Mouse (Mus musculus) embryonic fibroblast, embryonic 13.5 days (primary cell): Measurements from ENCODE around the gene Scrn3. TPM values are rescaled to one million over a fixed set of nuclear protein-coding genes. Genes with fewer than 3 reads are reported as not detected.

Experiments
- H3K27ac ChIP-seq: 2 replicates; pipeline ENCODE4 v1.5.1; 2012; ENCODE audit warnings: low read length, control low read depth, inconsistent platforms; ENCODE audit not compliant: insufficient read depth
- H3K4me1 ChIP-seq: 2 replicates; pipeline ENCODE4 v1.6.1; 2011; ENCODE audit warnings: low read length; ENCODE audit not compliant: control insufficient read depth, insufficient read depth
- H3K4me3 ChIP-seq: 2 replicates; pipeline ENCODE4 v1.5.1; 2011; ENCODE audit warnings: mild to moderate bottlenecking, control low read depth, low read length; ENCODE audit not compliant: insufficient read depth
- CTCF ChIP-seq: IDR thresholded peaks from 2 replicates; pipeline ENCODE4 v1.5.1; 2011; ENCODE audit warnings: mild to moderate bottlenecking, control low read depth, low read length, moderate library complexity, borderline replicate concordance; ENCODE audit not compliant: insufficient read depth
- POLR2A ChIP-seq: IDR thresholded peaks from 2 replicates; pipeline ENCODE4 v1.6.1; 2011; ENCODE audit warnings: low read depth, mild to moderate bottlenecking, control low read depth, low read length, moderate library complexity
- polyA plus RNA-seq: library from polyadenylated mRNA; stranded (reverse); fragments of >200 nt; gene quantifications from 2 replicates; pipeline ENCODE4 v1.2.4, GENCODE M21; 2011; ENCODE audit warnings: low read depth; ENCODE audit not compliant: missing spikeins, insufficient read length

Scrn3 gene
- polyA plus RNA-seq, 1 experiment: 27.3 TPM

DNA sequence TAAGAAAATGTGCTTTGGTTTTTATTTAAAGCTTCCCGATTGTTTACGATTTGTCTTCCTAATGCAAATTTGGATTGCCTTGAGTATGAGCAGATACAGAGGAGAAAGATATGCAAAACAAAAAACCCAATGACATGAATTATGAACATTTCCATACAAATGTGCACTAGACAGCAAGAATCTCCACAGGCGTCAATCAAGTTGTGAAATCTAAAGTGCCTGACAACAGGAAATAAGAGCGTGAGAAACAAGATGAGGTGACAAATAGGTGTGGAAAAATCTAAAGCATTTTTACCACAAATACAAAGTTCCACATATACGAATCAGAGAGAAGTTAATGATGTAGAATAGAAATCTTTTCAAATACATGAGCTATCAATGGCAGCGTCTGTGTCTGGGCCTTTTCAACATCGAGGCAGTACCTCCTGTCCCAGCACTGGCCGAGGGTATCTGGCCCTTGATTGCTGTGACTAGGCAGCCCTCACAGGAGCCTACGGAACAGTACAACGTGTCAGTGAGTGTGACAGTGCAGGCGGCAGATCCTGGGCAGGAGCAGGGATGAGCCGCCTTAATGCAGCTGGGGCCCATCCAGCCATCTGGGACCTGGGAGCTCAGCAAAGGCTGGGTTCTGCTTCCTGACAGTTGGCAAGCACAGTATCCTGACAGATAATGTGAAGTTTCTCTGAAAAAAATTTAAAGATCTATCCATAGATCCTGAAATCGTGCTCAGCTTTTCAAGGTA, 34.1 kb downstream of the Scrn3 start:
- Histone ChIP-seq H3K4me3 (no peak overlapping the region), H3K4me1 (no peaks in the 10 kb centered on the region), H3K27ac (no peak overlapping the region)
- TF ChIP-seq POLR2A (no peak), CTCF (no peak)

DNA sequence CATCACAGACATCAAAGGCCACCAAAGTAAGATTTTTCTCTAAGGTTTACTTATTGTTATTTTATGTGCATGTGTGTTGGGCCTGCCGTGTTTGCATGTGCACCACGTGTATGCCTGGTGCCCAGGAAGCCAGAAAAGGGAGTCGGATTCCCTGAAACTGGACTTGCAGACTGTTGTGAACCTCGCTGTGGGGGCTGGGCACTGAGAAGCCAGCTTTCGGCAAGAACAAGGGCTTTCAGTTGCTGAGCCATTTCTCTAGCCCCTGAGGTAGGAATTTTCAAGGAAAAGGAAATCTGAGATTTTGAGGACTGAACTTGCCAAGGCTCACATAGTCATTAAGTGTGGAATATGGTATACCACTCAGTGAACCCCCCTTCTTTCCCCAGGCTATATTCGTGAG, 34.7 kb downstream of the Scrn3 start:
- Histone ChIP-seq H3K4me1 (no peaks in the 10 kb centered on the region), H3K27ac (no peak overlapping the region), H3K4me3 (no peak overlapping the region)
- no peak for TF ChIP-seq POLR2A
- no peak for TF ChIP-seq CTCF

DNA sequence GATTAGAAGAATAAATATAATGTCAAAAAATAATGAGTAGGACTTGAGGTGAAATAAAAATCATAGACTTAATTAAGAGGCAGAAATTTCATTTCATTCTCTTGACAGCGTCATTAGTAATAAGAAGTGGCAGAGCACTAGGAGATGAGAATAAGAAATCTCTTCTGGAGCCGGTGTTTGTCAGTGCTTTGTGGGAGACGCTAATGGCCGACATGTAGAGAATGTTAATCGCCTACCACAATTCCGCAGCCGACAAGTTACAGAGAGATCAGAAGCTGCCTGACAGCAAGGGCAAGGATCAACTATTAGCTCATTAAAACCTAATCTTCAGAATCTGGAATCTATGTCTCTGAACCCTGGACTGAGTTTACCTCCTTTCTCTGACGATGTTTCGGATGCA, 35.4 kb downstream of the Scrn3 start:
- no peaks in the 10 kb centered on the region for H3K4me1 ChIP-seq
- no peak for TF ChIP-seq CTCF
- no peak for TF ChIP-seq POLR2A
- no peak overlapping the region for H3K27ac ChIP-seq
- H3K4me3 ChIP-seq: no peak overlapping the region

DNA sequence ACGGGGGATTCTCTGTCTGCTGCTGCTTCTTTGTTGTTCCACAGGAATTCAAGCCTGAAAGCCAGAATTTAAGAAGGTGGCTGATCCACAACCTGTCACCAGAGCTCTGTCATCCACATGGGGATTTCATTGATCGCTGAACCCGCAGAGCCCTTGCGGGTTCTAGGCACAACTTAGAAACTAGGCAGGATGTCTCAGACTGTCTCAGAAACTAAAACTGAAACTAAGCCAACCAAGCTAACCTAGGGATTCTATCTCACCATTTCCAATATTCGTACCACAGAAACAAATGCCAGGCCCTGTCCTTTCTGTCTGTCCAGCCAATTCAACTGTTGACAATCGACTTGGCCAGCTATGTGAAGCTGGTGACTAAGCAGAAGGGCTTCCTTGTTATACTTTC, 35.8 kb downstream of the Scrn3 start:
- no peak overlapping the region for H3K27ac ChIP-seq
- no peaks in the 10 kb centered on the region for H3K4me1 ChIP-seq
- H3K4me3 ChIP-seq: no peak overlapping the region
- TF ChIP-seq POLR2A: no peak
- TF ChIP-seq CTCF: no peak

DNA sequence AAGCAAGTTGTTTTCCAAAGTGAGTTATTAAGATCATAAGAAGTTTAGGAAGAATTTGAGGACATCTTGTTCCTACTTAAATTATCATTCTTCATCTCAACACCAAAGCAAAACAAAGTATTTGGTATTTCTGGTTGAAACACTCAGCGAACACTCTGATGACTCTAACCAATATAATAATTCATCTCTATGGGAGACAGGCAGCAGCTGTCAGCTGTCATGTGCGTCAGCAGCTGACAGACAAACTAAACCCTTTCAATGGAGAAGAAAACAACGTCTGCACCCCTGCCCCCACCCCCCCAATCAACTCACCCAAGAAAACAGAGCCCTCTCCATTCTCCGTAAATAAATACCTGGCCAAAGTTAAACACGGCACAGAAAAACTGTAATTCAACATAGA, 39.1 kb downstream of the Scrn3 start:
- H3K4me3 ChIP-seq: no peak overlapping the region
- no peaks in the 10 kb centered on the region for H3K4me1 ChIP-seq
- H3K27ac ChIP-seq: no peak overlapping the region
- TF ChIP-seq CTCF (no peak), POLR2A (no peak)

DNA sequence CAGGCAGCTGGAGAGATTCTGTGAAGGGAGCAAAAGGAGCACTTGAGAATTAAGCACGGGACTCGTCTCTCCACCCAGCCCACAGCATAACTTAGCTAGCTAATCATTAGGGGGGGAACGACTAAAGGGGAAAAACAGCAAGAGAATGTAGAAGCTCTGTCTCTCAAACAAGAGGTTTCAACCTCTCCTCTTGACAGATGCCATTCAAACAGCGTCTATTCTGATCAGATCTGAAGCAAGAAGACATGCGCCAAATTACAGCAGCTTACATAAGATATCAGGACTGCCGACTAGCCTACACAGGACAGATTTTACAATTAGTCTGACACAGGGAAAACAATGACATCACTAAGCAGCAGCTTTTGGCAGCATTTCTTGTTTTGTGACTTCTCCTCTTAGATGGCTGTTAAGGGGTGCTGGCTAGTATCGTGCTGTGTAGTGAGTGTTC, 39.5 kb downstream of the Scrn3 start:
- TF ChIP-seq CTCF: no peak
- no peak for TF ChIP-seq POLR2A
- H3K4me1 ChIP-seq: no peaks in the 10 kb centered on the region
- H3K4me3 ChIP-seq: no peak overlapping the region
- H3K27ac ChIP-seq: no peak overlapping the region

DNA sequence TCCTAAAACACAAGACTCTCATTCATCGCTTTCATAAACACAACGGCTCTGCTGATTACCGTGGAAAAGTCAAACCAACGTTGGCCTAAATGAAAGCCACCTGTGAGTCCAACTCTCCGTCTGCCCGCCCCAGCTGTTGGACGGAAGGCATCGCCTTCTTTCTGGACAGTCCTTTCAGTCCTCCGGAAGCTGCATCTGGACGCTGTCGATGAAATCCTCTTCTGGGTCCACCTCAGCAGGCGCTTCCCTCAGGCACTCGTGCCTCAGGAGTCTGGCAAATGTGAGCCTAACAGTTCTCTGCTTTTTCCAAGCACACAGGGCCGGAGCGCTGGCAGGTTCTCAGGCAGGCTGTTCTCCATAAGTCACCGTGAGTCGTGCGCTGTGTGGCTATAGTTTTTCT, 44.6 kb downstream of the Scrn3 start:
- Histone ChIP-seq H3K27ac (no peak overlapping the region), H3K4me1 (no peaks in the 10 kb centered on the region), H3K4me3 (no peak overlapping the region)
- TF ChIP-seq POLR2A: no peak

DNA sequence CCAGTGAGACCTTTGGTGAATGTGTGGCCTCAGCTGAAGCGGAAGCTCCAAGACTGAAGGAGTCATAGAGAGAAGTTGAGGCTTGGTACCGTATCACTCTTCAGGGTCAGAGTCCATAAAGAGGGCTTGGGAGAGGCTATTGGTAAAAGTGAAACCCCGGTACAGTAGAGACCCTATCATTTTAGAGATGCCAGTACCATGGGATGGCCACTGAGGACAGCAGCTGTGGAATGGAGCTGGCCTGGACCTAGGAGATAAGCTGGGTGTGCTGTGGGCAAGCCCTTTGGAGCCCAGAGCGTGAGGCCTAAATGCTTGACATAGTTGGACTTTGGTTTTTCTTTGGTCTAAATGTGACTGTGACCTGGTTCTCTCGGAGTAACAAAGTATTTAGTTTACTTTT, 47.5 kb downstream of the Scrn3 start:
- TF ChIP-seq CTCF (no peak), POLR2A (no peak)
- no peak overlapping the region for H3K4me3 ChIP-seq
- H3K27ac ChIP-seq: no peak overlapping the region
- H3K4me1 ChIP-seq: no peaks in the 10 kb centered on the region

DNA sequence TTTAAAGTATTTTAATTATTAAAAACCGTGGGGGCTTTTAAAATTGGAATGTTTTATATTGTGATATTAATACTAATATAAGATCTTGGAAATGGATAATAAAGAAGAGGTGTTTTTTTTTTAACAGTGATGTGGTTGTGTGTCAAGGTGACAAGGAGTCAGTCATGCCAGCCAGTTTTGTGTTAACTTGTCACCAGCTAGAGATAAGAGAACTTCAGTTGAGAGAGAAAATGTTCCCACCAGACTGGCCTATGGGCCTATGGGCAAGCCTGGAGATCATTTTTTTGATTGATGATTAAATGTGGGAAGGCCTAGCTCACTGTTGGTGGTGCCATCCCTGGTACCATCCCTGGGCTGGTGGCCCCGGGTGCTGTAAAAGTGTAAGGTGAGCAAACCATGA, 48.1 kb downstream of the Scrn3 start:
- no peak overlapping the region for H3K4me3 ChIP-seq
- H3K27ac ChIP-seq: no peak overlapping the region
- no peak for TF ChIP-seq CTCF
- no peak for TF ChIP-seq POLR2A
- H3K4me1 ChIP-seq: no peaks in the 10 kb centered on the region

DNA sequence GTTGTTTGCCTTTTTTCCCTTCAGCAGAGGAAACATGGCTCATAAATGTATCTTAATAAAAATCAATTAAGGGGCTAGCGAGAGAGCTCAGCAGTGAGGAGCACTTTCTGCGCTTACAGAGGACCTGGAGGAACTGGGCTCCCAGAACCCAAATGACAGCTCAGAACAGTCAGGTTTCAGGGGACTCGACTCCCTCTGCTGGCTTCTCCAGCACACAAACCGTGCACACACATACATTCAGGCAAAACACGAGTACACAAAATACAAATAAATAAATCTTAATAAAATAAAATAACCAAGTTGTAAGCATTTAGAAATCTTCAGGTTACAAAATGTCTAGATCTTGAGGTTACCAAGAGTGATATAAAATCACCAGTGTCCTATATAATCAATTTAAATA, 51.0 kb downstream of the Scrn3 start:
- Histone ChIP-seq H3K4me1 (no peaks in the 10 kb centered on the region), H3K27ac (no peak overlapping the region), H3K4me3 (no peak overlapping the region)
- TF ChIP-seq POLR2A: no peak
- TF ChIP-seq CTCF: peak; percentile 25; the same call in 1 of the 2 replicates
